Mouse (Mus musculus) kidney, postnatal 0 days (tissue): ENCODE results near the gene Cdk20. TPM values are rescaled to one million over a fixed set of nuclear protein-coding genes. Genes with fewer than 3 reads are reported as not detected.
A peak's percentile ranks its signal among the peaks of the same experiment; 100 is the strongest.

Experiments used
- ATAC-seq: fragments of 200-750 bp; cut with Nextera tagmentation; replicated peaks from 2 replicates; pipeline ENCODE4 v1.8.0; 2017; ENCODE audit warnings: low read depth, moderate number of reproducible peaks, moderate TSS enrichment, moderate library complexity; ENCODE audit not compliant: low FRiP score
- DNase-seq: peaks from one replicate; pipeline ENCODE4 v3.0.0-alpha.2; 2016; ENCODE audit warnings: low spot score
- H3K27ac ChIP-seq: fragments of 300-500 bp; sonication (generic); 2 replicates; pipeline ENCODE4 v1.5.1; 2014; ENCODE audit warnings: mild to moderate bottlenecking
- H3K27me3 ChIP-seq: fragments of 300-500 bp; sonication (generic); 2 replicates; pipeline ENCODE4 v1.6.1; 2014; ENCODE audit warnings: low read length, mixed read lengths; ENCODE audit not compliant: insufficient read depth
- H3K36me3 ChIP-seq: fragments of 300-500 bp; sonication (generic); 2 replicates; pipeline ENCODE4 v1.6.1; 2014; ENCODE audit warnings: low read length, mixed read lengths; ENCODE audit not compliant: insufficient read depth
- H3K4me1 ChIP-seq: fragments of 300-500 bp; sonication (generic); replicated peaks from 2 replicates; pipeline ENCODE4 v1.6.1; 2014; ENCODE audit warnings: antibody characterized with exemption, low read length, mixed read lengths; ENCODE audit not compliant: insufficient read depth
- H3K4me2 ChIP-seq: fragments of 300-500 bp; sonication (generic); 2 replicates; pipeline ENCODE4 v1.6.1; 2014; ENCODE audit warnings: mild to moderate bottlenecking, low read length, moderate library complexity, mixed read lengths
- H3K4me3 ChIP-seq: fragments of 300-500 bp; sonication (generic); replicated peaks from 2 replicates; pipeline ENCODE4 v1.5.1; 2014; ENCODE audit warnings: low read depth, low read length
- H3K9ac ChIP-seq: fragments of 300-500 bp; sonication (generic); 2 replicates; pipeline ENCODE4 v1.6.1; 2014; ENCODE audit warnings: low read depth, low read length
- H3K9me3 ChIP-seq: fragments of 300-500 bp; sonication (generic); replicated peaks from 2 replicates; pipeline ENCODE4 v1.6.1; 2016; ENCODE audit warnings: low read length, inconsistent platforms, mixed read lengths
- CTCF ChIP-seq: IDR thresholded peaks from 2 replicates; pipeline ENCODE4 v1.5.1; 2016; ENCODE audit warnings: antibody characterized with exemption, low read depth, mild to moderate bottlenecking, moderate library complexity
- WGBS: fragments of 180-500 bp; shearing (Covaris S2); extraction: QIAGEN DNeasy Blood & Tissue Kit; methylation state at CpG from one replicate; pipeline ENCODE4 v1.1.7; 2014; 5-methylcytosine and 5-hydroxymethylcytosine counted together
- polyA plus RNA-seq: library from polyadenylated mRNA; unstranded; fragments of >200 nt; fragmentation: Nextera tagmentation; extraction: Ambion mirVana; gene quantifications from 2 replicates; pipeline ENCODE4 v1.2.1, GENCODE M21; 2015

Gene Cdk20
- polyA plus RNA-seq, 1 experiment from 2014 or later = 6.6 TPM

DNA sequence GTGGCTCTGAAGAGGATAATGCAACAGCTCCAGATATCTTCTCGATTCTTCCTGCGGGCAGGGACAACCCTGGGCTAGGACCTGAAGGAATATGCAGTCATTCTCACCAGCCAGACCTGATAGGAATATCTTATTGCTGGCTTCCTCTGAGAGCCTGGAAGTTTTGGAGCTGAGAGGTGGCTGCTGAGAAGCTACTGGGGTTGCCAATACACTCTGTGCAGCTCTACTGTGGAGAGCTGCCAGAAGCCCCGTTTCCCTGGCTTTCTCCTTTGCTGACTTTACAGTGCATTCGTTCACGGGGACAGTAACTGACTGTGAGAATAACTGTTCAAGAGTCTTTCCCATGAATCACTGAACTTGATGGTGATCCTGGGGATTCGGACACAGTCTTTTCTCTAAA lies 26.6 kb upstream of the Cdk20 start:
- peaks cover 14% of the 10 kb centered on the region; the same call in 1 of the 2 replicates for H3K4me1 ChIP-seq
- 67% methylated on average over 6 of the region's 6 CpGs for WGBS
- H3K4me3 ChIP-seq = no peak overlapping the region
- DNase-seq (no peak), ATAC-seq (no peak)
- no peak overlapping the region for H3K27ac ChIP-seq
- TF ChIP-seq CTCF = no peak
- H3K9ac ChIP-seq = no peak overlapping the region
- no peaks in the 10 kb centered on the region for H3K27me3 ChIP-seq
- H3K4me2 ChIP-seq = no peak overlapping the region
- no peaks in the 10 kb centered on the region for H3K9me3 ChIP-seq
- no peaks in the 10 kb centered on the region for H3K36me3 ChIP-seq

DNA sequence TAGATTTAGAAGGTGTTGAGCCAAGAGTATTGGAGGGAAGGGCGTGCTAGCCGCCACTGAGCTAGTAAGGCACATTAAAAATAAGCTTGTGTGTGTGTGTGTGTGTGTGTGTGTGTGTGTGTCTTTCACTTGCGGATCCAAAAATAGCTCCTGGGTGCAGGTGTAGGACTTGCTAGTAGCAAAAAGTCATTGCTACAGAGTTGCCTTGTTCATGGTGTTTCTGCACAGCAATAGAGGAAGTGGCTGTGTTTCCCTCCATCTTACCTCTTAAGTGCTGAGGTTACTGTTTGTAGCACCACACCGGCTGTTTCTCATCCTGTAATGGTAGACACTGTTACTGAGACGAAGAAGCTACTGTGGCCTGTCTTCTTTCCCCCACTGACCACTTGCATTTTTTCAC lies 24.1 kb upstream of the Cdk20 start:
- Histone ChIP-seq H3K27ac (no peak overlapping the region), H3K4me3 (no peak overlapping the region), H3K36me3 (no peaks in the 10 kb centered on the region), H3K4me1 (no peaks in the 10 kb centered on the region), H3K27me3 (no peaks in the 10 kb centered on the region), H3K9ac (no peak overlapping the region), H3K9me3 (no peaks in the 10 kb centered on the region), H3K4me2 (no peak overlapping the region)
- TF ChIP-seq CTCF = no peak
- DNase-seq (no peak), ATAC-seq (no peak)
- WGBS = 84% methylated on average over 5 of the region's 5 CpGs

DNA sequence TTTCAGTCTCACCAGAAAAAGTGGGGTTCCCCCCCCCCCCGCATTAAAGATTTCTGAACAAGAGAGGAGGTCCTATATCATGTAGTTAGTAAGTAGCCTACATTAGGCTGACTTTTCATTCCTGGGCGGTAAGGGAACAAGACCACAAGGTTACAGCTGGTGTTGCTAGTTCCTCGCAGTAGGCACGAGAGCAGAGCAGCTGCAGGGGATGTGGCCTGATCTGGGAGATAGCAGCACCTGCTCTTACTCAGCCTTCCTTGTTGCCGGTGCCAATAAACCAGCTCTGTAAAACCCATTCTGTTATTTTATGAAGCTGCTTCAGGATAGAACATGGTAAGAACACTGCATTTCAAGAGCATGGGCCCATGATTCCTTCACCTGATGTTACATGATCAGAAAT lies 21.5 kb upstream of the Cdk20 start:
- H3K27me3 ChIP-seq = no peaks in the 10 kb centered on the region
- 53% methylated on average over 5 of the region's 5 CpGs for WGBS
- no peak overlapping the region for H3K27ac ChIP-seq
- H3K9ac ChIP-seq = no peak overlapping the region
- H3K4me1 ChIP-seq = no peaks in the 10 kb centered on the region
- no peaks in the 10 kb centered on the region for H3K36me3 ChIP-seq
- no peak overlapping the region for H3K4me2 ChIP-seq
- DNase-seq (no peak), ATAC-seq (no peak)
- H3K4me3 ChIP-seq = no peak overlapping the region
- no peaks in the 10 kb centered on the region for H3K9me3 ChIP-seq
- TF ChIP-seq CTCF = no peak

DNA sequence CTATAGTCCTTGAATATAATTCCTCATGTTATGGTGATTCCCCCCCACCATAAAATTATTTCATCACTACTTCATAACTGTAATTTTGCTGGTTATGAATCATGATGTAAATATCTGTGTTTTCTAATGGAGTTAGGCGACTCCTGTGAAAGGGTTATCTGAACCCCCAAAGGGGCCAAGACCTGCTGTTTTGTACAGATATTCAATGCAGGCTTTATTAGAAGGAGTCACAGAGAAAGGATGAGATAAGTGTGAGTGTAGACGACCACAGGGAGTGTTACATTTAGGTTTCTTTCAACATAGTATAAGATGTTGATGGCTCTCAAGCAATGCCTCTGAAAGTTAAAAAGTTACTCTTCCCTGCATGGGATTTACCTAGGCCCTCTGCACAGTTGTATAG lies 20.8 kb upstream of the Cdk20 start:
- no peak for TF ChIP-seq CTCF
- Histone ChIP-seq H3K36me3 (no peaks in the 10 kb centered on the region), H3K4me2 (no peak overlapping the region), H3K27ac (no peak overlapping the region), H3K9ac (no peak overlapping the region), H3K4me1 (no peaks in the 10 kb centered on the region), H3K9me3 (no peaks in the 10 kb centered on the region), H3K27me3 (no peaks in the 10 kb centered on the region), H3K4me3 (no peak overlapping the region)
- ATAC-seq = no peak
- WGBS = 86% methylated on average over 2 of the region's 2 CpGs
- no peak for DNase-seq

GRCm38 (mm10) chr13:64412752-64413257 lies 19.3 kb upstream of the Cdk20 start:
- H3K27me3 ChIP-seq = no peaks in the 10 kb centered on the region
- no peak for TF ChIP-seq CTCF
- H3K27ac ChIP-seq = no peak overlapping the region
- no peaks in the 10 kb centered on the region for H3K36me3 ChIP-seq
- H3K4me1 ChIP-seq = no peaks in the 10 kb centered on the region
- no peak overlapping the region for H3K9ac ChIP-seq
- no peak overlapping the region for H3K4me3 ChIP-seq
- WGBS = 80% methylated on average over 2 of the region's 2 CpGs
- no peaks in the 10 kb centered on the region for H3K9me3 ChIP-seq
- DNase-seq (no peak), ATAC-seq (no peak)
- no peak overlapping the region for H3K4me2 ChIP-seq

GRCm38 (mm10) chr13:64415659-64416058 lies 16.5 kb upstream of the Cdk20 start:
- ATAC-seq = no peak
- Histone ChIP-seq H3K36me3 (no peaks in the 10 kb centered on the region), H3K4me2 (no peak overlapping the region), H3K27me3 (no peaks in the 10 kb centered on the region), H3K9me3 (no peaks in the 10 kb centered on the region), H3K4me3 (no peak overlapping the region), H3K27ac (no peak overlapping the region), H3K9ac (no peak overlapping the region), H3K4me1 (no peaks in the 10 kb centered on the region)
- TF ChIP-seq CTCF = no peak
- 96% methylated on average over 2 of the region's 2 CpGs for WGBS
- DNase-seq = no peak

DNA sequence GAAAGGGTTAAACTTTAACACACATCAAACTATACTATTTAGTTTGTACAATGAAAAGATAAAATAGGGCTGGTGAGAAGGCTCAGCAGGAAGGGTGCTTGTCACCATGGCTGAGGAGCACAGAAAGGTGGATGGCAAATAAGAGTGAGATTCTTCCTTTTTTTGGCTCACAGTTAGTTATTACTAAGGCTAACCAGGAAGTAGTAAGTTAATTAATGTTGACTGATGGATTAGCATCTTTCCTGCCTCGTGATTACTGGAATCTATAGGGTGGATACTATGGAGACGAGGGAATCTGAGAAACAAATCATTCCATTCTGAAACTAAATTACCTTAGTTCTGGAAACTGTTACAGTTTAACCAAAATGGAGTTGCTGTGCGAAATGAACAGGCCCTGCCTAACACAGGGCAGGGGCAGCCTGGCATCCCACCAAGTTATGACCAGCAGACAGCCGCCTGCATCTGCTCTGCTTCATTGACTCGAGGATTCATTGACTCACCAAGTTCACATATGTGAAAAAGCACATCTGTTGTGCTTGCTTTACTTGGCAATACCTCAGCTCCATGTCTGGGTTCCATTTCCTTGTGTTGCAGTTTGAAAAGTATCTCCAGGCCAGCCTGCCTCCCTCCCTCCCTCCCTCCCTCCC lies 15.0 kb upstream of the Cdk20 start:
- Histone ChIP-seq H3K27ac (peak overlapping the region; percentile 76), H3K9ac (no peak overlapping the region), H3K4me1 (no peaks in the 10 kb centered on the region), H3K4me2 (no peak overlapping the region), H3K36me3 (no peaks in the 10 kb centered on the region), H3K27me3 (no peaks in the 10 kb centered on the region), H3K9me3 (no peaks in the 10 kb centered on the region), H3K4me3 (no peak overlapping the region)
- peak; percentile 94 for ATAC-seq
- peak; percentile 60 for DNase-seq
- TF ChIP-seq CTCF = no peak
- 13% methylated on average over 5 of the region's 5 CpGs for WGBS
